Mouse (Mus musculus) MEL (cell line): ENCODE data around the gene 1600014C10Rik. TPM values are rescaled to one million over a fixed set of nuclear protein-coding genes. Genes with fewer than 3 reads are reported as not detected.

Experiments used
- DNase-seq: peaks from one replicate; pipeline ENCODE4 v3.0.0; 2011; ENCODE audit warnings: low read depth, low spot score
- H3K27ac ChIP-seq: 2 replicates; pipeline ENCODE4 v1.5.1; 2012; ENCODE audit warnings: low read depth, mild to moderate bottlenecking, control low read depth, low read length, moderate library complexity; ENCODE audit not compliant: control insufficient read depth
- H3K27me3 ChIP-seq, 2 experiments: fragments of 150-350 bp in 1 of 2; sonication (generic) in 1 of 2; 2 replicates each; pipeline ENCODE4 v1.6.1; 2012; ENCODE audit warnings: low read length in 2 of 2, mild to moderate bottlenecking in 2 of 2, improper control_type of control experiment in 1 of 2, moderate library complexity in 1 of 2; ENCODE audit not compliant: insufficient read depth in 2 of 2, control insufficient read depth in 1 of 2
- H3K36me3 ChIP-seq, 2 experiments: 2 replicates each; pipeline ENCODE4 v1.6.1; 2012 to 2014; ENCODE audit warnings: low read length in 2 of 2, improper control_type of control experiment in 1 of 2, inconsistent platforms in 1 of 2, mild to moderate bottlenecking in 1 of 2; ENCODE audit not compliant: insufficient read depth in 2 of 2, control insufficient read depth in 1 of 2
- H3K4me1 ChIP-seq, 2 experiments: fragments of 150-350 bp in 1 of 2; sonication (generic) in 1 of 2; 2 replicates each; pipeline ENCODE4 v1.6.1; 2012; ENCODE audit warnings: low read length in 2 of 2, improper control_type of control experiment in 1 of 2, mild to moderate bottlenecking in 1 of 2; ENCODE audit not compliant: insufficient read depth in 2 of 2, control insufficient read depth in 1 of 2
- H3K4me3 ChIP-seq, 2 experiments: fragments of 150-350 bp in 1 of 2; sonication (generic) in 1 of 2; 2 replicates each; pipeline ENCODE4 v1.5.1; 2012; ENCODE audit warnings: low read depth in 2 of 2, low read length in 2 of 2, mild to moderate bottlenecking in 2 of 2, moderate library complexity in 2 of 2, control low read depth in 1 of 2, improper control_type of control experiment in 1 of 2; ENCODE audit not compliant: control insufficient read depth in 1 of 2, insufficient read depth in 1 of 2
- H3K79me2 ChIP-seq: 2 replicates; pipeline ENCODE4 v1.6.1; 2012; ENCODE audit warnings: mild to moderate bottlenecking, low read length, moderate library complexity; ENCODE audit not compliant: control insufficient read depth, poor library complexity, insufficient read depth
- H3K9ac ChIP-seq: 2 replicates; pipeline ENCODE4 v1.6.1; 2012; ENCODE audit warnings: low read depth, mild to moderate bottlenecking, control low read depth, low read length, moderate library complexity; ENCODE audit not compliant: control insufficient read depth, poor library complexity, severe bottlenecking
- H3K9me3 ChIP-seq: fragments of 150-350 bp; sonication (generic); replicated peaks from 2 replicates; pipeline ENCODE4 v1.6.1; 2012; ENCODE audit warnings: mild to moderate bottlenecking, low read length, improper control_type of control experiment, moderate library complexity; ENCODE audit not compliant: insufficient read depth
- CHD1 ChIP-seq: IDR thresholded peaks from 2 replicates; pipeline ENCODE4 v1.6.1; 2012; ENCODE audit warnings: low read depth, mild to moderate bottlenecking, inconsistent platforms, low read length, improper control_type of control experiment
- CHD2 ChIP-seq: IDR thresholded peaks from 2 replicates; pipeline ENCODE4 v1.6.1; 2011; ENCODE audit warnings: low read length, improper control_type of control experiment
- CTCF ChIP-seq, 3 experiments: IDR thresholded peaks in 2 of 3; conservative IDR thresholded peaks in 1 of 3; 2 replicates each; pipeline ENCODE4 v1.5.1; 2011 to 2012; ENCODE audit warnings: low read length in 3 of 3, low read depth in 2 of 3, mild to moderate bottlenecking in 2 of 3, improper control_type of control experiment in 1 of 3, inconsistent platforms in 1 of 3, mixed read lengths in 1 of 3, moderate library complexity in 1 of 3; ENCODE audit not compliant: control insufficient read depth in 1 of 3, insufficient read depth in 1 of 3, poor library complexity in 1 of 3, severe bottlenecking in 1 of 3
- ELF1 ChIP-seq: IDR thresholded peaks from 2 replicates; pipeline ENCODE4 v1.6.1; 2014; ENCODE audit warnings: low read depth, mild to moderate bottlenecking, inconsistent platforms, low read length, improper control_type of control experiment, moderate library complexity
- EP300 ChIP-seq, 2 experiments: IDR thresholded peaks; 2 replicates each; pipeline ENCODE4 v1.6.1; 2011; ENCODE audit warnings: improper control_type of control experiment in 2 of 2, low read length in 2 of 2, low read depth in 1 of 2, mild to moderate bottlenecking in 1 of 2
- ETS1 ChIP-seq: IDR thresholded peaks from 2 replicates; pipeline ENCODE4 v1.6.1; 2012; ENCODE audit warnings: low read depth, mild to moderate bottlenecking, inconsistent platforms, low read length, improper control_type of control experiment, moderate library complexity
- GATA1 ChIP-seq: IDR thresholded peaks from 2 replicates; pipeline ENCODE4 v1.6.1; 2011; ENCODE audit warnings: low read depth, low read length, improper control_type of control experiment
- HCFC1 ChIP-seq: IDR thresholded peaks from 2 replicates; pipeline ENCODE4 v1.6.1; 2012; ENCODE audit warnings: low read depth, mild to moderate bottlenecking, inconsistent platforms, low read length, improper control_type of control experiment, moderate library complexity
- MAFK ChIP-seq: IDR thresholded peaks from 2 replicates; pipeline ENCODE4 v1.6.1; 2011; ENCODE audit warnings: low read depth, mild to moderate bottlenecking, low read length, improper control_type of control experiment, borderline replicate concordance
- MAX ChIP-seq: IDR thresholded peaks from 2 replicates; pipeline ENCODE4 v1.6.1; 2011; ENCODE audit warnings: low read length, improper control_type of control experiment
- MEF2A ChIP-seq: IDR thresholded peaks from 2 replicates; pipeline ENCODE4 v1.6.1; 2014; ENCODE audit warnings: low read depth, mild to moderate bottlenecking, inconsistent platforms, low read length, improper control_type of control experiment; ENCODE audit not compliant: poor library complexity, insufficient replicate concordance, severe bottlenecking; ENCODE audit errors: extremely low read depth
- MXI1 ChIP-seq: IDR thresholded peaks from 2 replicates; pipeline ENCODE4 v1.6.1; 2011; ENCODE audit warnings: mild to moderate bottlenecking, low read depth, low read length, improper control_type of control experiment
- NELFE ChIP-seq: IDR thresholded peaks from 2 replicates; pipeline ENCODE4 v1.6.1; 2011; ENCODE audit warnings: low read depth, low read length, improper control_type of control experiment
- NRF1 ChIP-seq: IDR thresholded peaks from 2 replicates; pipeline ENCODE4 v1.6.1; 2014; ENCODE audit warnings: low read depth, mild to moderate bottlenecking, inconsistent platforms, low read length, improper control_type of control experiment, moderate library complexity; ENCODE audit not compliant: poor library complexity, insufficient read depth, severe bottlenecking
- POLR2A ChIP-seq, 2 experiments: IDR thresholded peaks; 2 replicates each; pipeline ENCODE4 v1.6.1; 2011 to 2012; ENCODE audit warnings: low read length in 2 of 2, mild to moderate bottlenecking in 2 of 2, control low read depth in 1 of 2, improper control_type of control experiment in 1 of 2, low read depth in 1 of 2, moderate library complexity in 1 of 2; ENCODE audit not compliant: control insufficient read depth in 1 of 2, insufficient read depth in 1 of 2, poor library complexity in 1 of 2
- POLR2AphosphoS2 ChIP-seq: IDR thresholded peaks from 2 replicates; pipeline ENCODE4 v1.6.1; 2011; ENCODE audit warnings: low read length, improper control_type of control experiment
- POLR2AphosphoS5 ChIP-seq: IDR thresholded peaks from 2 replicates; pipeline ENCODE4 v1.6.1; 2012; ENCODE audit warnings: low read depth, borderline replicate concordance, mild to moderate bottlenecking, inconsistent platforms, low read length, moderate library complexity, mixed read lengths
- RAD21 ChIP-seq: IDR thresholded peaks from 2 replicates; pipeline ENCODE4 v1.6.1; 2011; ENCODE audit warnings: mild to moderate bottlenecking, low read depth, low read length, improper control_type of control experiment
- SMC3 ChIP-seq: IDR thresholded peaks from 2 replicates; pipeline ENCODE4 v1.6.1; 2011; ENCODE audit warnings: low read depth, low read length, improper control_type of control experiment
- TAL1 ChIP-seq: IDR thresholded peaks from 2 replicates; pipeline ENCODE4 v1.6.1; 2012; ENCODE audit warnings: mild to moderate bottlenecking, inconsistent platforms, low read length, moderate library complexity, mixed read lengths
- UBTF ChIP-seq: IDR thresholded peaks from 2 replicates; pipeline ENCODE4 v1.6.1; 2012; ENCODE audit warnings: low read depth, mild to moderate bottlenecking, inconsistent platforms, low read length, improper control_type of control experiment, moderate library complexity, borderline replicate concordance; ENCODE audit not compliant: insufficient read depth
- USF1 ChIP-seq: IDR thresholded peaks from 2 replicates; pipeline ENCODE4 v1.6.1; 2014; ENCODE audit warnings: low read depth, mild to moderate bottlenecking, inconsistent platforms, low read length, improper control_type of control experiment, moderate library complexity
- USF2 ChIP-seq, 2 experiments: IDR thresholded peaks; 2 replicates each; pipeline ENCODE4 v1.6.1; 2011 to 2012; ENCODE audit warnings: improper control_type of control experiment in 2 of 2, low read length in 2 of 2, borderline replicate concordance in 1 of 2, inconsistent platforms in 1 of 2, low read depth in 1 of 2, mild to moderate bottlenecking in 1 of 2; ENCODE audit not compliant: insufficient read depth in 1 of 2
- ZC3H11A ChIP-seq: IDR thresholded peaks from 2 replicates; pipeline ENCODE4 v1.6.1; 2012; ENCODE audit warnings: low read depth, mild to moderate bottlenecking, inconsistent platforms, low read length, improper control_type of control experiment
- ZMIZ1 ChIP-seq: IDR thresholded peaks from 2 replicates; pipeline ENCODE4 v1.6.1; 2012; ENCODE audit warnings: low read depth, mild to moderate bottlenecking, inconsistent platforms, low read length, improper control_type of control experiment, moderate library complexity
- ZNF384 ChIP-seq: IDR thresholded peaks from 2 replicates; pipeline ENCODE4 v1.6.1; 2012; ENCODE audit warnings: low read depth, mild to moderate bottlenecking, inconsistent platforms, low read length, improper control_type of control experiment
- polyA plus RNA-seq, 2 experiments: library from polyadenylated mRNA; stranded (reverse) in 1 of 2; unstranded in 1 of 2; fragments of >175 nt in 1 of 2; fragments of >200 nt in 1 of 2; gene quantifications; 2 replicates each; pipeline versions ENCODE4 v1.2.1 to v1.2.4; 2012; ENCODE audit warnings: low replicate concordance in 2 of 2, low read depth in 1 of 2; ENCODE audit not compliant: insufficient read length in 2 of 2, insufficient read depth in 1 of 2, missing spikeins in 1 of 2
- total RNA-seq: library from RNA; depleted of rRNA; stranded (reverse); fragments of 300-350 nt; gene quantifications from 2 replicates; pipeline ENCODE4 v1.2.3, GENCODE M21; 2012

1600014C10Rik gene
- total and polyA plus RNA-seq, 3 experiments: 10.2 to 14.7 TPM; not detected in 1

GRCm38 (mm10) chr7:38166930-38167645 lies 15.9 kb upstream of the 1600014C10Rik start:
- H3K27me3 ChIP-seq: peaks cover 0 to 3% of the 10 kb centered on the region in 2 experiments; a peak in 2 of 4 replicates
- H3K79me2 ChIP-seq: no peaks in the 10 kb centered on the region
- no peaks in the 10 kb centered on the region for H3K36me3 ChIP-seq
- TF ChIP-seq ELF1 (no peak), ZMIZ1 (no peak), CHD2 (no peak), MEF2A (no peak), UBTF (no peak), ZC3H11A (no peak), NRF1 (no peak), MAX (no peak), POLR2AphosphoS5 (no peak), MAFK (no peak), NELFE (no peak), CTCF (IDR thresholded peaks at IDR 0.05 in 2 of 3, conservative IDR thresholded peaks at IDR 0.05 in 1 of 3; ENCODE audit: control insufficient read depth in 1 of 3, insufficient read depth in 1 of 3, low read depth in 2 of 3, low read length in 3 of 3, poor library complexity in 1 of 3, severe bottlenecking in 1 of 3) (no peak), ZNF384 (no peak), USF2 (IDR thresholded peaks at IDR 0.05; ENCODE audit: borderline replicate concordance in 1 of 2, insufficient read depth in 1 of 2, low read depth in 1 of 2, low read length in 2 of 2) (no peak), TAL1 (no peak), GATA1 (no peak), POLR2AphosphoS2 (no peak), HCFC1 (no peak), ETS1 (no peak)
- TF ChIP-seq, all 39 proteins: peak for 0
- Histone ChIP-seq H3K9ac (no peak overlapping the region), H3K4me1 (no peaks in the 10 kb centered on the region), H3K27ac (no peak overlapping the region), H3K4me3 (no peak overlapping the region), H3K9me3 (no peaks in the 10 kb centered on the region)
- DNase-seq: no peak

DNA sequence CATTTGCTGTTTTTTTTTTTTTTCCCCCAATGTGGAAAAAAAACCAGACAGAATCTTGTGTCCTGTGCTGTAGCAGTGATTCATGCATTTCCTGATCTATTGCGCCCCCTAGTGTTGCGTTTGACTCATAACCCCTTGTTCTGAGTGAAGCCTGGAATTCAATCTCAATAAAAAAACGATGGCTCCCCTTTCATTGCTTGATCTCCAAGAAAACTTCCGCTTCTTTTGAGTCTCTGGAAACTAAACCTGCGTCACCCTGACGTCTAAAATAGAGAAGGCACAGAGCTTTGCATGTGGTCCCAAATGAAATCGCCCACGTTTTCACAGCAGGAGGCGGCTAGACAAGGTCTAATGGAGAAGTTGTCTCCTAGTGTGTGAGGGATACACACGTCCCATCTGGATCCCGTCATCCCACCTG lies 15.3 kb upstream of the 1600014C10Rik start:
- Histone ChIP-seq H3K27ac (no peak overlapping the region), H3K36me3 (no peaks in the 10 kb centered on the region), H3K4me1 (no peaks in the 10 kb centered on the region), H3K9ac (no peak overlapping the region), H3K4me3 (no peak overlapping the region), H3K27me3 (peaks cover 0 to 3% of the 10 kb centered on the region in 2 experiments; a peak in 2 of 4 replicates), H3K9me3 (no peaks in the 10 kb centered on the region), H3K79me2 (no peaks in the 10 kb centered on the region)
- peak; percentile 68 for DNase-seq
- TF ChIP-seq HCFC1: no peak
- TF ChIP-seq ZC3H11A: peak; percentile 39
- TF ChIP-seq EP300 (IDR thresholded peaks at IDR 0.05; ENCODE audit: low read depth in 1 of 2, low read length in 2 of 2): no peak
- no peak for TF ChIP-seq MAX
- TF ChIP-seq CTCF (IDR thresholded peaks at IDR 0.05 in 2 of 3, conservative IDR thresholded peaks at IDR 0.05 in 1 of 3; ENCODE audit: control insufficient read depth in 1 of 3, insufficient read depth in 1 of 3, low read depth in 2 of 3, low read length in 3 of 3, poor library complexity in 1 of 3, severe bottlenecking in 1 of 3): peak; percentile 57 to 75 (median 59)
- TF ChIP-seq ELF1: no peak
- TF ChIP-seq ZNF384: peak; percentile 70
- TF ChIP-seq POLR2A (IDR thresholded peaks at IDR 0.05; ENCODE audit: control insufficient read depth in 1 of 2, insufficient read depth in 1 of 2, low read depth in 1 of 2, low read length in 2 of 2, poor library complexity in 1 of 2): no peak
- TF ChIP-seq SMC3: peak; percentile 46; the same call in 1 of the 2 replicates
- no peak for TF ChIP-seq USF1
- no peak for TF ChIP-seq NELFE
- no peak for TF ChIP-seq MXI1
- no peak for TF ChIP-seq MAFK
- TF ChIP-seq RAD21: peak; percentile 72
- no peak for TF ChIP-seq CHD1
- TF ChIP-seq NRF1: no peak
- TF ChIP-seq MEF2A: no peak
